In genomic region chr15:77765484-77766093, GRCm38 (mm10) we compare ENCODE assay signal across 35 mouse cellular contexts. TPM values are rescaled to one million over a fixed set of nuclear protein-coding genes. Genes with fewer than 3 reads are reported as not detected.
DNase-seq lines count a peak whose midpoint lies in the region; ATAC-seq and TF ChIP-seq lines count a peak whose summit lies in the region.
"Had no signal": no experiment of that assay in that cellular context is flagged by ENCODE, and none has a peak within 500 bp of the region (broad histone marks: within the 10 kb centered on the region; RNA-seq: fewer than 3 reads in every experiment).

No protein-coding gene starts in this region.

- no peak for DNase-seq in gastrocnemius, adult 2 months
- no peak for DNase-seq in gastrocnemius, adult 18-20 months (ENCODE audit: low spot score)
- DNase-seq in limb, embryonic 10.5 days (ENCODE audit: low spot score) = no peak
- DNase-seq in lung, postnatal 0 days (ENCODE audit: low spot score) = no peak
- DNase-seq in lung, postnatal 25 days (ENCODE audit: low spot score) = no peak
- DNase-seq in thymus, adult 18-20 months = no peak
- DNase-seq: adrenal gland, postnatal 10 days; cerebellum, adult 11-12 months; cerebellum, adult 9-11 months; kidney, adult 9 months; kidney, postnatal 10 days; liver; right cerebral cortex, adult 18-20 months; right cerebral cortex, postnatal 4 days; thymus, postnatal 25 days had no signal

- H3K9ac ChIP-seq in limb, embryonic 12.5 days (replicated peaks) = 0 out of 2 replicates have a peak overlapping the region, but pooled peaks have one; percentile 23
- H3K9ac ChIP-seq in lung, postnatal 0 days (replicated peaks; ENCODE audit: low read depth) = no peak overlapping the region
- no peak overlapping the region for H3K9ac ChIP-seq in limb, embryonic 15.5 days
- H3K9ac ChIP-seq: embryonic facial prominence, embryonic 13.5 days; forebrain, embryonic 15.5 days; hindbrain, embryonic 13.5 days; midbrain, embryonic 15.5 days had no signal

- H3K4me3 ChIP-seq in gastrocnemius, adult 2 months = no peak overlapping the region
- no peak overlapping the region for H3K4me3 ChIP-seq in limb, embryonic 12.5 days (replicated peaks)
- H3K4me3 ChIP-seq in limb, embryonic 10.5 days = no peak overlapping the region
- no peak overlapping the region for H3K4me3 ChIP-seq in lung, postnatal 0 days (ENCODE audit: low read depth, low read length)
- no peak overlapping the region for H3K4me3 ChIP-seq in limb, embryonic 15.5 days
- H3K4me3 ChIP-seq: embryonic facial prominence, embryonic 13.5 days; forebrain, embryonic 10.5 days; forebrain, embryonic 15.5 days; hindbrain, embryonic 13.5 days; left cerebral cortex, adult 2 months; midbrain, embryonic 15.5 days had no signal

- H3K27me3 ChIP-seq in limb, embryonic 12.5 days = no peaks in the 10 kb centered on the region
- H3K27me3 ChIP-seq in limb, embryonic 10.5 days (ENCODE audit: low read depth, poor library complexity, severe bottlenecking) = no peaks in the 10 kb centered on the region
- H3K27me3 ChIP-seq in lung, postnatal 0 days (replicated peaks; ENCODE audit: insufficient read depth, low read length) = no peaks in the 10 kb centered on the region
- H3K27me3 ChIP-seq in limb, embryonic 15.5 days = no peaks in the 10 kb centered on the region
- H3K27me3 ChIP-seq: embryonic facial prominence, embryonic 13.5 days; forebrain, embryonic 15.5 days; hindbrain, embryonic 13.5 days; midbrain, embryonic 15.5 days; Patski had no signal

- H3K4me1 ChIP-seq in limb, embryonic 12.5 days (replicated peaks) = 0 out of 2 replicates have a peak, but pooled peaks cover 10% of the 10 kb centered on the region
- no peaks in the 10 kb centered on the region for H3K4me1 ChIP-seq in limb, embryonic 10.5 days
- no peaks in the 10 kb centered on the region; the same call in 1 of the 2 replicates for H3K4me1 ChIP-seq in lung, postnatal 0 days (ENCODE audit: insufficient read depth, low read depth, low read length)
- peaks cover 26% of the 10 kb centered on the region for H3K4me1 ChIP-seq in limb, embryonic 15.5 days
- H3K4me1 ChIP-seq: embryonic facial prominence, embryonic 13.5 days; forebrain, embryonic 10.5 days; forebrain, embryonic 15.5 days; hindbrain, embryonic 13.5 days; midbrain, embryonic 15.5 days had no signal

- peak overlapping the region; percentile 80 for H3K27ac ChIP-seq in gastrocnemius, adult 2 months
- peak overlapping the region; percentile 23; the same call in 1 of the 2 replicates for H3K27ac ChIP-seq in limb, embryonic 12.5 days
- no peak overlapping the region for H3K27ac ChIP-seq in limb, embryonic 10.5 days
- peak overlapping the region; percentile 20; the same call in 1 of the 2 replicates for H3K27ac ChIP-seq in lung, postnatal 0 days (ENCODE audit: low read length)
- peak overlapping the region; percentile 11; the same call in 1 of the 2 replicates for H3K27ac ChIP-seq in limb, embryonic 15.5 days
- H3K27ac ChIP-seq: embryonic facial prominence, embryonic 13.5 days; forebrain, embryonic 10.5 days; forebrain, embryonic 15.5 days; hindbrain, embryonic 13.5 days; left cerebral cortex, adult 2 months; midbrain, embryonic 15.5 days had no signal

- intact Hi-C loops in gastrocnemius, adult 2 months (cut with DNase I) = no loop called here

- no peak for ATAC-seq in limb, embryonic 12.5 days (ENCODE audit: insufficient number of reproducible peaks, insufficient read depth, low FRiP score, low TSS enrichment, low read depth)
- ATAC-seq in lung, postnatal 0 days = no peak
- ATAC-seq in limb, embryonic 15.5 days (ENCODE audit: insufficient number of reproducible peaks, low FRiP score, low TSS enrichment, low read depth) = no peak
- ATAC-seq: forebrain, embryonic 15.5 days; intestine, postnatal 0 days; midbrain, embryonic 15.5 days; Patski had no signal

- no peak for TF ChIP-seq CTCF in gastrocnemius, adult 2 months (IDR thresholded peaks at IDR 0.05)
- no peak for TF ChIP-seq CTCF in lung, postnatal 0 days (IDR thresholded peaks at IDR 0.05)

- H3K9me3 ChIP-seq in limb, embryonic 12.5 days = no peaks in the 10 kb centered on the region
- H3K9me3 ChIP-seq in limb, embryonic 10.5 days (replicated peaks) = no peaks in the 10 kb centered on the region
- H3K9me3 ChIP-seq in lung, postnatal 0 days (ENCODE audit: low read length) = no peaks in the 10 kb centered on the region
- H3K9me3 ChIP-seq in limb, embryonic 15.5 days = no peaks in the 10 kb centered on the region
- H3K9me3 ChIP-seq: embryonic facial prominence, embryonic 13.5 days; forebrain, embryonic 10.5 days; forebrain, embryonic 15.5 days; G1E; hindbrain, embryonic 13.5 days; midbrain, embryonic 15.5 days had no signal

- peaks cover 99% of the 10 kb centered on the region for H3K36me3 ChIP-seq in limb, embryonic 12.5 days
- peaks cover 100% of the 10 kb centered on the region for H3K36me3 ChIP-seq in limb, embryonic 10.5 days
- H3K36me3 ChIP-seq in lung, postnatal 0 days (ENCODE audit: insufficient read depth, low read length) = peaks cover 94% of the 10 kb centered on the region
- H3K36me3 ChIP-seq in limb, embryonic 15.5 days = peaks cover 100% of the 10 kb centered on the region

- 90% methylated on average over 16 of the region's 16 CpGs for WGBS in limb, embryonic 12.5 days
- WGBS in limb, embryonic 10.5 days = 94% methylated on average over 16 of the region's 16 CpGs
- 87% methylated on average over 16 of the region's 16 CpGs for WGBS in lung, postnatal 0 days
- 88% methylated on average over 16 of the region's 16 CpGs for WGBS in limb, embryonic 15.5 days

- no peak overlapping the region for H3K4me2 ChIP-seq in limb, embryonic 12.5 days
- H3K4me2 ChIP-seq in lung, postnatal 0 days (replicated peaks; ENCODE audit: low read depth, low read length) = no peak overlapping the region
- H3K4me2 ChIP-seq in limb, embryonic 15.5 days = no peak overlapping the region
- H3K4me2 ChIP-seq: embryonic facial prominence, embryonic 13.5 days; forebrain, embryonic 15.5 days; hindbrain, embryonic 13.5 days; midbrain, embryonic 15.5 days had no signal

- no peak for TF ChIP-seq EP300 in lung, postnatal 0 days (IDR thresholded peaks at IDR 0.05)

RNA-seq across cellular contexts. Expression of gene Apol8, which starts 8.8 kb away (rescaled TPM):
- total RNA-seq in gastrocnemius, adult 2 months (2021) = under 1 TPM; 0.08 to 0.31 TPM
- total RNA-seq in gastrocnemius, adult 18-20 months (2021) = under 1 TPM; 0.07 to 0.73 TPM
- polyA plus RNA-seq in limb, embryonic 12.5 days (2016; fragmentation: Nextera tagmentation; extraction: Ambion mirVana) = 0.15 and 0.23 TPM in 2 replicates
- 0.20 TPM in 1 of 2 replicates, not detected in the other for polyA plus RNA-seq in limb, embryonic 10.5 days (2016; fragmentation: Nextera tagmentation; extraction: Ambion mirVana)
- 0.06 and 0.26 TPM in 2 replicates for polyA plus RNA-seq in lung, postnatal 0 days (2015; fragmentation: Nextera tagmentation; extraction: Ambion mirVana)
- polyA plus RNA-seq in limb, embryonic 15.5 days (2015; fragmentation: Nextera tagmentation; extraction: Ambion mirVana) = 0.14 and 0.15 TPM in 2 replicates
- total RNA-seq: heart, postnatal 25 days had no signal
- polyA plus RNA-seq: forebrain, embryonic 15.5 days; G1E; heart, embryonic 14.5 days; intestine, postnatal 0 days; large intestine, adult 2 months had no signal

RNA-seq across cellular contexts. Expression of gene Apol9b, which starts 36.8 kb away (rescaled TPM):
- total RNA-seq in gastrocnemius, adult 2 months (2021) = not detected
- total RNA-seq in gastrocnemius, adult 18-20 months (2021) = not detected
- not detected in 2 replicates for polyA plus RNA-seq in limb, embryonic 12.5 days (2016; fragmentation: Nextera tagmentation; extraction: Ambion mirVana)
- not detected in 2 replicates for polyA plus RNA-seq in limb, embryonic 10.5 days (2016; fragmentation: Nextera tagmentation; extraction: Ambion mirVana)
- polyA plus RNA-seq in lung, postnatal 0 days (2015; fragmentation: Nextera tagmentation; extraction: Ambion mirVana) = 0.14 and 0.31 TPM in 2 replicates
- polyA plus RNA-seq in limb, embryonic 15.5 days (2015; fragmentation: Nextera tagmentation; extraction: Ambion mirVana) = 0.12 and 0.22 TPM in 2 replicates
- total RNA-seq: G1E; gastrocnemius, adult 8-10 months; gastrocnemius, postnatal 4 days; heart, postnatal 25 days; layer of hippocampus, postnatal 10 days; left cerebral cortex, adult 2 months; left cerebral cortex, postnatal 25 days had no signal
- polyA plus RNA-seq: embryonic facial prominence, embryonic 13.5 days; forebrain, embryonic 10.5 days; forebrain, embryonic 15.5 days; G1E; heart, embryonic 14.5 days; hindbrain, embryonic 13.5 days; liver, embryonic 16.5 days; midbrain, embryonic 15.5 days; neural tube, embryonic 11.5 days had no signal
